Mouse (Mus musculus): Measurements from ENCODE around the gene Plekhh1. TPM values are rescaled to one million over a fixed set of nuclear protein-coding genes. Genes with fewer than 3 reads are reported as not detected.

The Plekhh1 gene
- total and polyA plus RNA-seq, 3 experiments: 0.35 to 2.3 TPM; not detected in 1

DNA sequence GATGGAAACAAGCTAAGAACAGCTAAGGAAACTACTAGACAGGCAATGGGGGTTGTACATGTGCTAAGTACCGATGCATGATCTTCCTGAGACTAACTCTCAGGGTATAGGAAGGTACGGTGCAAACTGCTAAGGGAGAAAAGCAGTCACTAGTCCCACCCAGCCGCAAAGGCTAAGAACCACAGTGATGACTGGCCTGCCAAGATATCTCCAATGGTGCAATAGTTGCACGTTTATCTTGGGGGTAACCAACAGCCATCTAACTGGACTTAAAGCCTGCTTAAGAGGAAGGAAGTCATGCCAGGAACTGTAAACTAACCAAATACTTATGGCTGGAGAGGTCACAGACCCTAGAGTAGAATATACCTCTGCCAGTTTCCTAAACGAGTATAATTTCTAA, 26.6 kb upstream of the Plekhh1 start (continued):
- TF ChIP-seq SIN3A (IDR thresholded peaks at IDR 0.05; ENCODE audit: low read length) (0 out of 2 replicates have a peak, but pooled peaks have one; percentile 23), ZC3H11A (IDR thresholded peaks at IDR 0.05; ENCODE audit: low read depth, low read length) (no peak), MYB (IDR thresholded peaks at IDR 0.05; ENCODE audit: low read depth, low read length) (peak; percentile 74), CTCF (IDR thresholded peaks at IDR 0.05 in 2 of 3, conservative IDR thresholded peaks at IDR 0.05 in 1 of 3; ENCODE audit: control insufficient read depth in 1 of 3, insufficient read depth in 1 of 3, low read depth in 2 of 3, low read length in 3 of 3, poor library complexity in 1 of 3, severe bottlenecking in 1 of 3) (no peak), MAFK (IDR thresholded peaks at IDR 0.05; ENCODE audit: borderline replicate concordance, low read depth, low read length) (no peak), ZKSCAN1 (IDR thresholded peaks at IDR 0.05; ENCODE audit: low read depth, low read length) (no peak), UBTF (IDR thresholded peaks at IDR 0.05; ENCODE audit: borderline replicate concordance, insufficient read depth, low read depth, low read length) (no peak), KAT2A (conservative IDR thresholded peaks at IDR 0.05; ENCODE audit: low read depth, low read length) (no peak)

DNA sequence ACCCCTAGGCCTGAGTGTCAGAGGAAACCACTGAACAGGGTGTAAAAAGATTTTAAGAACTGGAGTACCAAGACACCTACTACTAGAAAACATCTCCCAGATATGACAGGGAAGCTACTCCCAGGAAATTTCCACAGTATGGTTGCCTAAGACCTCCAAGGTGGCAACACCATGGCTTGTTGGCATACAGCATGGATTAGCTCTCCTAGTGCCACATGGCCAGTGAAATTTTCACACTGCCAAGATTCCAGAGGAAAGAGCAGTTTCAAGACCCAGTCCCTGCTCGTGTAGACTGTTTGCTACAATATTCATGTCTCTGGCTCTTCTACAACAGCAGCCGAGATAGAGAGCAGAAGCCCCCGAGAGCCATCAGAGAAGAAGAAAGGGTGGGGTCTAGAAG, 26.0 kb upstream of the Plekhh1 start:
- Histone ChIP-seq H3K9me3 (replicated peaks; ENCODE audit: insufficient read depth, low read length) (no peaks in the 10 kb centered on the region), H3K79me2 (ENCODE audit: control insufficient read depth, insufficient read depth, low read length, poor library complexity) (peaks cover 4% of the 10 kb centered on the region; the same call in 1 of the 2 replicates), H3K9ac (ENCODE audit: control insufficient read depth, low read depth, low read length, poor library complexity, severe bottlenecking) (no peak overlapping the region), H3K27me3 (ENCODE audit: control insufficient read depth in 1 of 2, insufficient read depth in 2 of 2, low read length in 2 of 2) (no peaks in the 10 kb centered on the region), H3K27ac (ENCODE audit: control insufficient read depth, low read depth, low read length) (peak overlapping the region; percentile 68), H3K4me3 (ENCODE audit: control insufficient read depth in 1 of 2, insufficient read depth in 1 of 2, low read depth in 2 of 2, low read length in 2 of 2) (no peak overlapping the region), H3K4me1 (ENCODE audit: control insufficient read depth in 1 of 2, insufficient read depth in 2 of 2, low read length in 2 of 2) (peaks cover 2 to 17% of the 10 kb centered on the region in 2 experiments; a peak in 3 of 4 replicates), H3K36me3 (ENCODE audit: control insufficient read depth in 1 of 2, insufficient read depth in 2 of 2, low read length in 2 of 2) (peaks cover 0 to 12% of the 10 kb centered on the region in 2 experiments; a peak in 2 of 4 replicates)
- DNase-seq (ENCODE audit: low read depth, low spot score): no peak
- TF ChIP-seq USF2 (IDR thresholded peaks at IDR 0.05; ENCODE audit: borderline replicate concordance in 1 of 2, insufficient read depth in 1 of 2, low read depth in 1 of 2, low read length in 2 of 2): no peak
- TF ChIP-seq CHD2 (IDR thresholded peaks at IDR 0.05; ENCODE audit: low read length): no peak
- TF ChIP-seq ZNF384 (IDR thresholded peaks at IDR 0.05; ENCODE audit: low read depth, low read length): no peak
- TF ChIP-seq MXI1 (IDR thresholded peaks at IDR 0.05; ENCODE audit: low read depth, low read length): no peak
- no peak for TF ChIP-seq MAFK (IDR thresholded peaks at IDR 0.05; ENCODE audit: borderline replicate concordance, low read depth, low read length)
- TF ChIP-seq ZMIZ1 (IDR thresholded peaks at IDR 0.05; ENCODE audit: low read depth, low read length): no peak
- TF ChIP-seq USF1 (IDR thresholded peaks at IDR 0.05; ENCODE audit: low read depth, low read length): no peak
- TF ChIP-seq POLR2AphosphoS2 (IDR thresholded peaks at IDR 0.05; ENCODE audit: low read length): no peak
- TF ChIP-seq TAL1 (IDR thresholded peaks at IDR 0.05; ENCODE audit: low read length): no peak
- no peak for TF ChIP-seq CTCF (IDR thresholded peaks at IDR 0.05 in 2 of 3, conservative IDR thresholded peaks at IDR 0.05 in 1 of 3; ENCODE audit: control insufficient read depth in 1 of 3, insufficient read depth in 1 of 3, low read depth in 2 of 3, low read length in 3 of 3, poor library complexity in 1 of 3, severe bottlenecking in 1 of 3)

GRCm38 (mm10) chr12:79005456-79005855, 23.5 kb upstream of the Plekhh1 start:
- DNase-seq (ENCODE audit: low read depth, low spot score): no peak
- Histone ChIP-seq H3K27ac (ENCODE audit: control insufficient read depth, low read depth, low read length) (no peak overlapping the region), H3K4me3 (ENCODE audit: control insufficient read depth in 1 of 2, insufficient read depth in 1 of 2, low read depth in 2 of 2, low read length in 2 of 2) (no peak overlapping the region), H3K79me2 (ENCODE audit: control insufficient read depth, insufficient read depth, low read length, poor library complexity) (peaks cover 4% of the 10 kb centered on the region; the same call in 1 of the 2 replicates), H3K36me3 (ENCODE audit: control insufficient read depth in 1 of 2, insufficient read depth in 2 of 2, low read length in 2 of 2) (peaks cover 0 to 12% of the 10 kb centered on the region in 2 experiments; a peak in 2 of 4 replicates), H3K9ac (ENCODE audit: control insufficient read depth, low read depth, low read length, poor library complexity, severe bottlenecking) (no peak overlapping the region), H3K4me1 (ENCODE audit: control insufficient read depth in 1 of 2, insufficient read depth in 2 of 2, low read length in 2 of 2) (peaks cover 2 to 17% of the 10 kb centered on the region in 2 experiments; a peak in 3 of 4 replicates), H3K9me3 (replicated peaks; ENCODE audit: insufficient read depth, low read length) (no peaks in the 10 kb centered on the region), H3K27me3 (ENCODE audit: control insufficient read depth in 1 of 2, insufficient read depth in 2 of 2, low read length in 2 of 2) (no peaks in the 10 kb centered on the region)
- no peak for TF ChIP-seq ZMIZ1 (IDR thresholded peaks at IDR 0.05; ENCODE audit: low read depth, low read length)
- no peak for TF ChIP-seq SMC3 (IDR thresholded peaks at IDR 0.05; ENCODE audit: low read depth, low read length)
- TF ChIP-seq ELF1 (IDR thresholded peaks at IDR 0.05; ENCODE audit: low read depth, low read length): no peak
- TF ChIP-seq E2F4 (IDR thresholded peaks at IDR 0.05; ENCODE audit: borderline replicate concordance, low read depth, low read length): no peak

Data from MEL (cell line).